Mouse (Mus musculus): Measurements from ENCODE around the gene Rnf166. TPM values are rescaled to one million over a fixed set of nuclear protein-coding genes. Genes with fewer than 3 reads are reported as not detected.

Gene Rnf166
- 33.5 and 35.3 TPM in 2 replicates for polyA plus RNA-seq (2014; fragmentation: Nextera tagmentation; extraction: Ambion mirVana)

- Histone ChIP-seq H3K27ac (ENCODE audit: low read depth, low read length) (peak within 1 kb of the TSS; percentile 52; the same call in 1 of the 2 replicates), H3K4me1 (ENCODE audit: control insufficient read depth, insufficient read depth, low read length) (peaks cover 16% of the 10 kb centered on the region), H3K4me2 (replicated peaks; ENCODE audit: low read depth, low read length) (peak within 1 kb of the TSS; percentile 91), H3K36me3 (ENCODE audit: control insufficient read depth, insufficient read depth, low read length) (peaks cover 39% of the 10 kb centered on the region), H3K9ac (ENCODE audit: low read depth, low read length) (peak within 1 kb of the TSS; percentile 93), H3K4me3 (ENCODE audit: low read length) (peak within 1 kb of the TSS; percentile 99), H3K27me3 (ENCODE audit: control insufficient read depth, insufficient read depth, low read length) (no peaks in the 10 kb centered on the region), H3K9me3 (ENCODE audit: control insufficient read depth, low read length) (no peaks in the 10 kb centered on the region)
- WGBS = 1% methylated on average over 71 of the region's 103 CpGs
- ATAC-seq (ENCODE audit: low FRiP score, low TSS enrichment) = peak; percentile 92
Observed at GRCm38 (mm10) chr8:122475580-122476320, at the start of gene Rnf166, which contains the start of gene Ctu2. Gene Rnf166, minus strand, starts transcription at chr8:122476064. Gene Ctu2, plus strand, starts transcription at chr8:122476143.

GRCm38 (mm10) chr8:122525004-122525403 lies 49.1 kb upstream of the Rnf166 start:
- Histone ChIP-seq H3K4me1 (ENCODE audit: control insufficient read depth, insufficient read depth, low read length) (peaks cover 50% of the 10 kb centered on the region), H3K9ac (ENCODE audit: low read depth, low read length) (no peak overlapping the region), H3K27ac (ENCODE audit: low read depth, low read length) (no peak overlapping the region), H3K9me3 (ENCODE audit: control insufficient read depth, low read length) (no peaks in the 10 kb centered on the region), H3K27me3 (ENCODE audit: control insufficient read depth, insufficient read depth, low read length) (no peaks in the 10 kb centered on the region), H3K4me2 (replicated peaks; ENCODE audit: low read depth, low read length) (no peak overlapping the region), H3K4me3 (ENCODE audit: low read length) (no peak overlapping the region), H3K36me3 (ENCODE audit: control insufficient read depth, insufficient read depth, low read length) (no peaks in the 10 kb centered on the region)
- WGBS = 76% methylated on average over 6 of the region's 6 CpGs
- ATAC-seq (ENCODE audit: low FRiP score, low TSS enrichment) = no peak

- no peaks in the 10 kb centered on the region for H3K36me3 ChIP-seq (ENCODE audit: control insufficient read depth, insufficient read depth, low read length)
- no peak for ATAC-seq (ENCODE audit: low FRiP score, low TSS enrichment)
- peak overlapping the region; percentile 74; the same call in 1 of the 2 replicates for H3K27ac ChIP-seq (ENCODE audit: low read depth, low read length)
- no peak overlapping the region for H3K4me2 ChIP-seq (replicated peaks; ENCODE audit: low read depth, low read length)
- H3K4me1 ChIP-seq (ENCODE audit: control insufficient read depth, insufficient read depth, low read length) = peaks cover 53% of the 10 kb centered on the region
- no peaks in the 10 kb centered on the region for H3K9me3 ChIP-seq (ENCODE audit: control insufficient read depth, low read length)
- H3K4me3 ChIP-seq (ENCODE audit: low read length) = no peak overlapping the region
- 58% methylated on average over 6 of the region's 6 CpGs for WGBS
- H3K27me3 ChIP-seq (ENCODE audit: control insufficient read depth, insufficient read depth, low read length) = no peaks in the 10 kb centered on the region
- no peak overlapping the region for H3K9ac ChIP-seq (ENCODE audit: low read depth, low read length)
Observed at GRCm38 (mm10) chr8:122524506-122524905, 48.6 kb upstream of the Rnf166 start.

DNA sequence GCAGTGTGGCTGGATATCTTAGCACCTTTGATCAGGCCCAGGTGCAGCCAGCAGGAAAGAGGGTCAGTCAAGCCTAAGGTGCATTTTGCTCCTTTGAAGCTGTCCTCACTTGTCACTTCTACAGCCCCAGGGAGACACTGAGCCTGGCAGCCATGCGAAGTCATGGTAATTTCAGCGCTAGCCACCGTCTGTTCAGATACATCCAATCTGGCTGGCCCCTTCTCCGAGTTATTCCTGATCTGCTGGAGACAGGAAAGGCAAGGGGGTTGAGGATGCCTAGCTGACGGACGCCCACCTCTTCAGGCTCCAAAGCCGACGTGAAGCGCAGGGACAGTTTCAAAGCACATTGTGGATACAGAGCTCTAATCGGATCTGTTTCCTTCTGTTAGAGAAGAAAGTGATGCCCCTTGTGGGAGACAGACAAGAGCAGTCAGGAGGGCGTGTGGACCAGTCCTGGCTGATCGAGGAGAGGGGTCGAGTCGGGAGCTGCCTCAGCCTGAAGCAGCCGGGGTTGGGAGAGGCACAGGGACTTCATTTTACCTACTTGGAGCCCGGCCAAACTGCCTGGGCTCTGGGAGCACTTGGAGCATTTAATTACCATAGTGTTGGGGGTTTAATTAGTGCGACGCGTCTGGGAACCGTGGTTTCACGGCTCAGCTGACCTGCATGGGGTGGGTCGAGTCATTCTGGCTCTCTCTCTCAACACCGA lies 47.9 kb upstream of the Rnf166 start:
- no peaks in the 10 kb centered on the region for H3K9me3 ChIP-seq (ENCODE audit: control insufficient read depth, low read length)
- H3K9ac ChIP-seq (ENCODE audit: low read depth, low read length) = peak overlapping the region; percentile 19
- 11% methylated on average over 23 of the region's 23 CpGs for WGBS
- H3K4me2 ChIP-seq (replicated peaks; ENCODE audit: low read depth, low read length) = peak overlapping the region; percentile 32
- peak overlapping the region; percentile 74; the same call in 1 of the 2 replicates for H3K27ac ChIP-seq (ENCODE audit: low read depth, low read length)
- H3K36me3 ChIP-seq (ENCODE audit: control insufficient read depth, insufficient read depth, low read length) = no peaks in the 10 kb centered on the region
- H3K4me1 ChIP-seq (ENCODE audit: control insufficient read depth, insufficient read depth, low read length) = peaks cover 53% of the 10 kb centered on the region
- no peak overlapping the region; the same call in 1 of the 2 replicates for H3K4me3 ChIP-seq (ENCODE audit: low read length)
- no peaks in the 10 kb centered on the region for H3K27me3 ChIP-seq (ENCODE audit: control insufficient read depth, insufficient read depth, low read length)
- ATAC-seq (ENCODE audit: low FRiP score, low TSS enrichment) = no peak

GRCm38 (mm10) chr8:122522796-122523651 lies 47.2 kb upstream of the Rnf166 start:
- no peaks in the 10 kb centered on the region for H3K27me3 ChIP-seq (ENCODE audit: control insufficient read depth, insufficient read depth, low read length)
- peak overlapping the region; percentile 19 for H3K9ac ChIP-seq (ENCODE audit: low read depth, low read length)
- ATAC-seq (ENCODE audit: low FRiP score, low TSS enrichment) = peak; percentile 29; the same call in 1 of the 2 replicates
- H3K36me3 ChIP-seq (ENCODE audit: control insufficient read depth, insufficient read depth, low read length) = no peaks in the 10 kb centered on the region
- peak overlapping the region; percentile 74; the same call in 1 of the 2 replicates for H3K27ac ChIP-seq (ENCODE audit: low read depth, low read length)
- no peak overlapping the region for H3K4me3 ChIP-seq (ENCODE audit: low read length)
- peak overlapping the region; percentile 32 for H3K4me2 ChIP-seq (replicated peaks; ENCODE audit: low read depth, low read length)
- no peaks in the 10 kb centered on the region for H3K9me3 ChIP-seq (ENCODE audit: control insufficient read depth, low read length)
- H3K4me1 ChIP-seq (ENCODE audit: control insufficient read depth, insufficient read depth, low read length) = peaks cover 60% of the 10 kb centered on the region
- WGBS = 40% methylated on average over 14 of the region's 14 CpGs

GRCm38 (mm10) chr8:122520611-122521010 lies 44.7 kb upstream of the Rnf166 start:
- ATAC-seq (ENCODE audit: low FRiP score, low TSS enrichment) = no peak

DNA sequence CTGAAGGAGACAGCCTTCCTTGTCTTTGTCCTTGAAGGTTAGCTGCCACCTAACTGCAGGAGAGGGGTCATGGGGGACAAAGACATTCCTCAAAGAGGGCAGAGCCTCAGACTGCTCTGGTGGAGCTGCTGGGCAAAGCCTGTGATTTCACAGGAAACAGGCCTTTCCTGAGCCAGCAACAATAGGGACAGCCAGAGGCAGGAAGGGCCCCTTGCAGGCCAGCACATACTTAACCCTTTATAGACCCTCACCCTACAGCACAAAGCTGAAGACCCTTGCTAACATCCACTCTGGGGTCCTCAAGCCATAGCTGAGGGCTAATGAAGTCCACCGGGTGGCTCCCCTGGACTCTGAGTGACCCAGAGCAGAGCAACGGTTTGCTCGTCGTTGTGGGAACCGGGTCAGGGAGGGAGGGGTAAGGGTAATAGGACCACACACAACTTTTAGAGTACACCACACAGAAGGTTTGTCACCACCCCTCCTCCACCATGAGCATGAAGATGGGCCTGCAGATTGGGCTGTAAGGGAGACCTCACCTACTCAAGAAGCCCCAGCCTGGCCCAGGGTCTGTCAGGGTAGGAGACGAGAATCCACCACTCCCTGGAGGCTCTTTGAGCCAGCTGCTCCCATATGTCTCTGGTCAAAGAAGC lies 41.8 kb upstream of the Rnf166 start:
- Histone ChIP-seq H3K9ac (ENCODE audit: low read depth, low read length) (peak overlapping the region; percentile 44), H3K36me3 (ENCODE audit: control insufficient read depth, insufficient read depth, low read length) (0 out of 2 replicates have a peak, but pooled peaks cover 4% of the 10 kb centered on the region), H3K27me3 (ENCODE audit: control insufficient read depth, insufficient read depth, low read length) (no peaks in the 10 kb centered on the region), H3K27ac (ENCODE audit: low read depth, low read length) (peak overlapping the region; percentile 88), H3K4me1 (ENCODE audit: control insufficient read depth, insufficient read depth, low read length) (peaks cover 36% of the 10 kb centered on the region), H3K4me2 (replicated peaks; ENCODE audit: low read depth, low read length) (0 out of 2 replicates have a peak overlapping the region, but pooled peaks have one; percentile 10), H3K9me3 (ENCODE audit: control insufficient read depth, low read length) (no peaks in the 10 kb centered on the region), H3K4me3 (ENCODE audit: low read length) (no peak overlapping the region)
- peak; percentile 50; the same call in 1 of the 2 replicates for ATAC-seq (ENCODE audit: low FRiP score, low TSS enrichment)
- 12% methylated on average over 6 of the region's 6 CpGs for WGBS

More at GRCm38 (mm10) chr8:122520611-122521010, 44.7 kb upstream of the Rnf166 start:
- 75% methylated on average over 11 of the region's 11 CpGs for WGBS
- H3K9me3 ChIP-seq (ENCODE audit: control insufficient read depth, low read length) = no peaks in the 10 kb centered on the region
- peak overlapping the region; percentile 20; the same call in 1 of the 2 replicates for H3K27ac ChIP-seq (ENCODE audit: low read depth, low read length)
- no peak overlapping the region for H3K4me2 ChIP-seq (replicated peaks; ENCODE audit: low read depth, low read length)
- H3K9ac ChIP-seq (ENCODE audit: low read depth, low read length) = no peak overlapping the region
- no peaks in the 10 kb centered on the region for H3K27me3 ChIP-seq (ENCODE audit: control insufficient read depth, insufficient read depth, low read length)
- peaks cover 59% of the 10 kb centered on the region for H3K4me1 ChIP-seq (ENCODE audit: control insufficient read depth, insufficient read depth, low read length)
- no peaks in the 10 kb centered on the region for H3K36me3 ChIP-seq (ENCODE audit: control insufficient read depth, insufficient read depth, low read length)
- H3K4me3 ChIP-seq (ENCODE audit: low read length) = no peak overlapping the region

- H3K27me3 ChIP-seq (ENCODE audit: control insufficient read depth, insufficient read depth, low read length) = no peaks in the 10 kb centered on the region
- no peaks in the 10 kb centered on the region for H3K9me3 ChIP-seq (ENCODE audit: control insufficient read depth, low read length)
- no peak overlapping the region for H3K4me2 ChIP-seq (replicated peaks; ENCODE audit: low read depth, low read length)
- 91% methylated on average over 14 of the region's 14 CpGs for WGBS
- no peak for ATAC-seq (ENCODE audit: low FRiP score, low TSS enrichment)
- no peak overlapping the region for H3K9ac ChIP-seq (ENCODE audit: low read depth, low read length)
- H3K36me3 ChIP-seq (ENCODE audit: control insufficient read depth, insufficient read depth, low read length) = 0 out of 2 replicates have a peak, but pooled peaks cover 4% of the 10 kb centered on the region
- H3K4me1 ChIP-seq (ENCODE audit: control insufficient read depth, insufficient read depth, low read length) = peaks cover 53% of the 10 kb centered on the region
- no peak overlapping the region for H3K27ac ChIP-seq (ENCODE audit: low read depth, low read length)
- no peak overlapping the region for H3K4me3 ChIP-seq (ENCODE audit: low read length)
Observed at GRCm38 (mm10) chr8:122515699-122516098, 39.8 kb upstream of the Rnf166 start.

Data from kidney, embryonic 14.5 days (tissue).